In the genomic region with DNA sequence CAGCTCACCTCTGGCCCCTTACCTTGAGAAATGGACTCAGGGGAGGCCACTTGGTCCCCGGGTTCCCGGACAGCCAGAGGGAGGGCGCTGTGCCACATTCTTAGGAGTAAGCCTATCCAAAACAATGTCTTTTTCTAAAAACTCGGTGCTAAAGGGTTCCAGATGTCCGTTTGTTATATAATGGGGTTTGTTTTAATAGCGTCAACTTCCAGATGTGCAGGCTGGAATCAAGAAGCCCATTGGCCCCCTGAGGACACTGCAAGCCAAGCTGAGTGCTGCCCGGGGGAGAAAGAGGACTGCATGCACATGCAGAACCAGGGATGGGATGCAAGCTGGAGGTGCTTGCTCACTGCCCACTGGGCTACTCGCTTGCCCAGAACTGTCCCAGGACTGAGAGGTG, we compare ENCODE assay signal across 19 mouse cellular contexts. TPM values are rescaled to one million over a fixed set of nuclear protein-coding genes. Genes with fewer than 3 reads are reported as not detected.
A peak's percentile ranks its signal among the peaks of the same experiment; 100 is the strongest.
DNase-seq lines count a peak whose midpoint lies in the region; ATAC-seq lines count a peak whose summit lies in the region.
"Had no signal": no experiment of that assay in that cellular context is flagged by ENCODE, and none has a peak within 500 bp of the region (broad histone marks: within the 10 kb centered on the region; RNA-seq: fewer than 3 reads in every experiment).

No protein-coding gene starts in this region.

- no peaks in the 10 kb centered on the region for H3K27me3 ChIP-seq in embryonic facial prominence, embryonic 10.5 days (replicated peaks; ENCODE audit: low read depth, poor library complexity, severe bottlenecking)
- H3K27me3 ChIP-seq in limb, embryonic 15.5 days: no peaks in the 10 kb centered on the region
- H3K27me3 ChIP-seq: heart, embryonic 15.5 days; hindbrain, embryonic 15.5 days; neural tube, embryonic 15.5 days had no signal

- peak; percentile 73 for ATAC-seq in limb, embryonic 15.5 days (ENCODE audit: insufficient number of reproducible peaks, low FRiP score, low TSS enrichment, low read depth)

- H3K4me1 ChIP-seq in embryonic facial prominence, embryonic 10.5 days: peaks cover 23% of the 10 kb centered on the region
- peaks cover 26% of the 10 kb centered on the region for H3K4me1 ChIP-seq in limb, embryonic 15.5 days
- H3K4me1 ChIP-seq: heart, embryonic 15.5 days; hindbrain, embryonic 15.5 days; midbrain, embryonic 10.5 days had no signal

- peak overlapping the region; percentile 57 for H3K27ac ChIP-seq in embryonic facial prominence, embryonic 10.5 days (replicated peaks)
- peak overlapping the region; percentile 77 for H3K27ac ChIP-seq in limb, embryonic 15.5 days
- H3K27ac ChIP-seq: heart, embryonic 15.5 days; hindbrain, embryonic 15.5 days; midbrain, embryonic 10.5 days; neural tube, embryonic 15.5 days had no signal

- no peaks in the 10 kb centered on the region for H3K36me3 ChIP-seq in embryonic facial prominence, embryonic 10.5 days (replicated peaks)
- H3K36me3 ChIP-seq in limb, embryonic 15.5 days: no peaks in the 10 kb centered on the region
- H3K36me3 ChIP-seq: heart, embryonic 15.5 days; hindbrain, embryonic 15.5 days; midbrain, embryonic 10.5 days; neural tube, embryonic 15.5 days had no signal

- peak overlapping the region; percentile 19; the same call in 1 of the 2 replicates for H3K4me2 ChIP-seq in limb, embryonic 15.5 days
- H3K4me2 ChIP-seq: heart, embryonic 15.5 days; hindbrain, embryonic 15.5 days; neural tube, embryonic 15.5 days had no signal

- H3K4me3 ChIP-seq in embryonic facial prominence, embryonic 10.5 days: no peak overlapping the region
- no peak overlapping the region for H3K4me3 ChIP-seq in limb, embryonic 15.5 days
- H3K4me3 ChIP-seq: heart, embryonic 15.5 days; hindbrain, embryonic 15.5 days; midbrain, embryonic 10.5 days; neural tube, embryonic 15.5 days had no signal

- WGBS in embryonic facial prominence, embryonic 10.5 days: 37% methylated on average over 8 of the region's 8 CpGs
- WGBS in limb, embryonic 15.5 days: 23% methylated on average over 8 of the region's 8 CpGs

- peak; percentile 97 for DNase-seq in heart, adult 11 months
- DNase-seq in heart, adult 8-10 months (ENCODE audit: low spot score): no peak
- DNase-seq in embryonic facial prominence, embryonic 10.5 days (ENCODE audit: low spot score): peak; percentile 65
- peak; percentile 52 for DNase-seq in gastrocnemius, postnatal 10 days
- DNase-seq in cerebellum, adult 9-11 months: no peak
- no peak for DNase-seq in retina, postnatal 1 day
- no peak for DNase-seq in ovary, adult 18-20 months (ENCODE audit: low spot score)
- DNase-seq: adrenal gland, postnatal 14 days; cerebellum, postnatal 25 days; kidney, adult 2 months; kidney, postnatal 4 days; layer of hippocampus, postnatal 36 days; thymus, postnatal 14 days had no signal

- no peaks in the 10 kb centered on the region for H3K9me3 ChIP-seq in embryonic facial prominence, embryonic 10.5 days
- no peaks in the 10 kb centered on the region for H3K9me3 ChIP-seq in limb, embryonic 15.5 days
- H3K9me3 ChIP-seq: heart, embryonic 15.5 days; hindbrain, embryonic 15.5 days; midbrain, embryonic 10.5 days; neural tube, embryonic 15.5 days had no signal

- no peak overlapping the region for H3K9ac ChIP-seq in limb, embryonic 15.5 days
- H3K9ac ChIP-seq: heart, embryonic 15.5 days; hindbrain, embryonic 15.5 days; neural tube, embryonic 15.5 days had no signal

RNA-seq across cellular contexts. Expression of a gene that starts 20.2 kb away (rescaled TPM):
- 1 to 10 TPM in 3 of 4 experiments, under 1 TPM in 1; 0.57 to 3.0 (median 1.9) TPM for total RNA-seq in heart, adult 8-10 months (2022)
- 2.2 and 3.5 TPM in 2 replicates for polyA plus RNA-seq in embryonic facial prominence, embryonic 10.5 days (2016; fragmentation: Nextera tagmentation; extraction: Ambion mirVana)
- 1 to 10 TPM; 6.9 to 8.2 TPM for total RNA-seq in gastrocnemius, postnatal 10 days (2021)
- polyA plus RNA-seq in limb, embryonic 15.5 days (2015; fragmentation: Nextera tagmentation; extraction: Ambion mirVana): 47.6 and 54.6 TPM in 2 replicates
- total RNA-seq: liver, adult 2 months had no signal
- polyA plus RNA-seq: kidney, adult 2 months; liver, adult 2 months had no signal

RNA-seq across cellular contexts. Expression of a gene that starts 51.9 kb away (rescaled TPM):
- 1 to 10 TPM; 3.6 to 6.6 (median 4.9) TPM for total RNA-seq in heart, adult 8-10 months (2022)
- 1.4 and 2.0 TPM in 2 replicates for polyA plus RNA-seq in embryonic facial prominence, embryonic 10.5 days (2016; fragmentation: Nextera tagmentation; extraction: Ambion mirVana)
- total RNA-seq in gastrocnemius, postnatal 10 days (2021): 10 to 100 TPM in 1 of 2 experiments, 1 to 10 TPM in 1; 9.7 to 11.3 TPM
- 4.7 and 5.1 TPM in 2 replicates for polyA plus RNA-seq in limb, embryonic 15.5 days (2015; fragmentation: Nextera tagmentation; extraction: Ambion mirVana)

RNA-seq across cellular contexts. Expression of a gene that starts 59.5 kb away (rescaled TPM):
- total RNA-seq in heart, adult 8-10 months (2022): 10 to 100 TPM; 32.2 to 35.5 (median 33.1) TPM
- polyA plus RNA-seq in embryonic facial prominence, embryonic 10.5 days (2016; fragmentation: Nextera tagmentation; extraction: Ambion mirVana): 6.7 and 7.6 TPM in 2 replicates
- 10 to 100 TPM; 53.3 to 57.6 TPM for total RNA-seq in gastrocnemius, postnatal 10 days (2021)
- polyA plus RNA-seq in limb, embryonic 15.5 days (2015; fragmentation: Nextera tagmentation; extraction: Ambion mirVana): 12.2 and 13.3 TPM in 2 replicates

Comparison
In these comparisons a context has a peak if more than half of its experiments do, and no peak if none do; other contexts are left out.
1. DNase-seq: peak in heart, adult 11 months (single experiment), embryonic facial prominence, embryonic 10.5 days (single experiment) and gastrocnemius, postnatal 10 days (single experiment); none in heart, adult 8-10 months (single experiment), cerebellum, adult 9-11 months (single experiment), retina, postnatal 1 day (single experiment) and ovary, adult 18-20 months (single experiment).